Mouse (Mus musculus): ENCODE measurements around the gene Necap2.
A peak's percentile ranks its signal among the peaks of the same experiment; 100 is the strongest.

Necap2 gene

DNA sequence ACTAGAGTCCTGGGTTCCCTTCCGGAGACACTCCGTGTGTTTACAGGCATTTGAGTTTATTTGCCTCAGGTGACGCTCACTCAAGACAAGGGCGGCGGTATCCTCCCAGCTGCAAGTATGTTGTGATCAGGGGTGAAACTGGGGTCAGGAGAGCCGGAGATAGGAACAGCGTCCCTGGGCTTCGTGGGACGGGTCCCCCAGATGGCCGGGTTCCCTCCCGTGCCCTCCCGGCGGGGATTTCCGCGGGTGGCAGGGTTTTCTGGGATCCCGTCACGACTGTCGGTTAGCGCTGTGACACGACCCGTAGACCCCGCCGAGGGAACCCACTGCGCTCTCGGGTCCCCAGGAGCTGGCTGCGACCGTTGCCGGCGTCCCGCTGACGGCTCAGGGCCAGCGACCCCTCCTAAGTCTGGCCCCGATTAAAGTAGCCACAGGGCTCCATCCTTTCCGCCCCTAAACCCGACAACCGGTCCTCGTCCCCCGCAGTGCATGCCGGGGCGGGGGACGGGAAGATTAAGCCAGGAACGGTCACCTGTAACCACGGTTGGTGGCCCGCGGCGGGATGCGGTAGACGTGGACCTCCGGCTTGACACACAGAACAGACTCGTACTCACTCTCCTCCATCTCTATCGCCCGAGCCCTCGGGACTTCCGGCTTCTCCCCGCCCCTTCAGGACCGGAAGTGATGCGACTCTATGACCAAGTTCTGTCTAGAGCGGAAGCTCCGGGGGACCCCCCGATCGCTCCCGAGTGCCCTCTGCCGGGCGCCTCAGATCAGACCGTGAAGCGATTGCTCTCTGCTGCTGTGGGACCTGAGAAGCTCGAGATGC, at the start of gene Necap2:
Gene Necap2 (minus strand): TSS at position 677 of the 829 bp plus-strand sequence.
- peak; percentile 96 for DNase-seq

DNA sequence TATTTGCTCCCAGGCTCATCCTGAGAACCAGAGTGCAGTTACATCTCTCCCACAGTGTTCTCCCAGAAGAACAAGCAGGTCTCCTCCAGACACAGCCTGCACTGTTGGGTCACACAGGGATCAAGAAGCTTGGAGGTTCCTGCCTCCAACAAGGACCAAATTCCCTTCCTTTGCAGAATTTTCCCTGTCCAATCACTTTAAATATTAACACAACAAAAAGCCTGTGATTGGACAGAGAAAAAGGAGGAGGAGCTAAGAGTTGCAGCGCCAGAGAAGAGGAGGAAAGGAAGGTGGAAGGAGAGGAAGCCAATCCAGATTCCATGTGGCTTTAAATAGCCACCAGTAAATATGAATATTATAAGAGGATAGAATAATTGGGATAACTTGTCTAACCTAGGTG, 44.9 kb upstream of the Necap2 start:
- no peak for DNase-seq

DNA sequence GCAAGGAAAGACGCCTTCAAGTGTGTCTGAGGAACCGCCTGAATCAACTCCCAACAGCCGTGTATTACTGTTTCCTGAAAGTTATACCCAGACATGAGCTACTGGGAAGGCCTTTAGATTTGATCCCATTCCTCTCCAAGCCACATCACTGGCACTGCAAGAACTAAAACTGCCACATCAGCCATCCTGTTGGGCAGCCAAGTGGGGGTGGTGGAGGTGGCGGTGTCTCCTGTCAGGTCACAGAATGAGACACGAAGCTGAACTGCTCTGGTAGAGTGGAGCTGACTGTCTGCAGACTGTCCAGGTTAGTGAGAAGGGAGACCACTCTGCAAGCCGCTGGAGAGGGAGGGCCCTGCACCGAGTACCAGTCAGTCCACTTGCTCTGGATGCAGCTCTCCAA, 44.5 kb upstream of the Necap2 start:
- no peak for DNase-seq

DNA sequence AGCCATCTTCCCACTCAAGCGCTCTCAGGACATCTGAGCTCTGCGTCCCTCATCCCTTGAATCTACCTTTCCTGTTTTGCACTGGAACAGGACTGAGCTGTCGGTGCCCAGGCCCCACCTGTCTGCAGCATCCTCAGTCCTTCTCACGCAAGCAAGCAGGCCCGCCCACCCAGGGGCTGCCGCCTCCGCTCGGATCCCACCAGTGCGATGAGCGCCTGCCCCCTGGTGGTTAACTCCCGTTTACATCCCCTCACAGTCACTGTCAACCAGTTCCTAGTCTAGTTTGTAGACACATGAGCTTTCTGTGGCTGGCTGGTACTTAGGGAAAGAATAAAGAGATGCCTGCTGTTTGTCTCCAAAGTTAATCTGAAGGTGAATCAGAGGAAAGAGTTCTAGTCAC, 42.5 kb upstream of the Necap2 start:
- peak; percentile 62 for DNase-seq

DNA sequence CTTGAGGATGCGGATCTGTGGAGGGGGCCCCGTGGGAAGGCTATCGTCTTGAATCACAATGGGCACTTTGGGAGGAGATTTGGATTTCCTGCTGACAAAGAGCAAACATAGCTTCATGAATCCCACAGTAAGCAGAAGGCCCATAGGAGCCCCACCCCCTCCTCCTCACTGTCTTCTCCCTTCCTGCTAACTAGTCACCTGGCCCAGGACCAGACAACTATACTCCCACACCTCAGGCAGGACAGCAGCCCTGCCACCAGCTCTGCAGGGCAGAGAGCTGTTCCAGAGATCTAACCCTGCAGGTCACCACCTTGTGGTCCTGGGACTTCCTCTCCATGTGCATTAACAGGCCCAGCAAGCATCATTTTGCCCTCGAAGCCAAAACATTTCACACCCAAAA, 40.5 kb upstream of the Necap2 start:
- DNase-seq, result no peak

DNA sequence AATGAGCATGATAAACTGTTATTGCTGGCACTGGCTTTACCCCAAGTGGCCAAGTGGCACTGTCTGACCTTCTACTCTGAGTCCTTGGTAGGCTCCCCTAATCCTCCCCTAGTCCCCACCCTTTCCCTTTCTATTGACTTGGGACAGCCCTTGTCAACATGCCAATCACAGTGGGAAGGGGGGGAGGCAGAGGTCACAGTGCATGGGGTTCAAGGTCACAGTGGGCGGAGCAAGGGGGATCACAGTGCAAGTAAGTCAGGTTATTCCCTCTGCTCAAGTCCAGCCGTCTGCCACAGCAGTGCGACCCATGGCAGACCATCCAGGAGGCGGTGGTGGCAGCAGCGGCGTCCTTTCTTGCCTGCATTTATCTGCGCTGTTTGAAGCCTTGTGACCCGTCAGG, 37.2 kb upstream of the Necap2 start:
- no peak for DNase-seq

DNA sequence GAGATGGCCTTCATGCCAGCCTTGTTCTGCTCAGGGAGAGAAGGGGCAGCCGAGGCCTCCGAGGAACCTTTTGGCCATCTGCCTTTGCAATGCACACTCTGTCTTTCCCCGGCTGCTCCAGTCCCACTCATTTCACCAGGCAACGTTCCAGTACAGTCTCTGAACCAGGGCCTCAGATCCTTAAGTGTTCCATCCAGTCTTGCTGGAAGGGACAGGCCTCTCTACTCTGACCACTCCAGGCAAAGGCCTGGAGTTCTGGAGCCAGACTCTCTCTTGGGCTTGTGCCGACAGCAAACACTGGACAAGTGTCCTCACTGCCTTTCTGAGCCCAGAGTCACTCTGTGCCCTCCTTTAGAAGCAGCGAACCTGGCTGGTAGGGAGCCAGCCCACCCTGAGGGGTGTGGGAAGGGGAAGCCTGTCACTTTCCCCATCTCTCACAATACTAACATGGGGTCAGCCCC, 36.4 kb upstream of the Necap2 start:
- no peak for DNase-seq

DNA sequence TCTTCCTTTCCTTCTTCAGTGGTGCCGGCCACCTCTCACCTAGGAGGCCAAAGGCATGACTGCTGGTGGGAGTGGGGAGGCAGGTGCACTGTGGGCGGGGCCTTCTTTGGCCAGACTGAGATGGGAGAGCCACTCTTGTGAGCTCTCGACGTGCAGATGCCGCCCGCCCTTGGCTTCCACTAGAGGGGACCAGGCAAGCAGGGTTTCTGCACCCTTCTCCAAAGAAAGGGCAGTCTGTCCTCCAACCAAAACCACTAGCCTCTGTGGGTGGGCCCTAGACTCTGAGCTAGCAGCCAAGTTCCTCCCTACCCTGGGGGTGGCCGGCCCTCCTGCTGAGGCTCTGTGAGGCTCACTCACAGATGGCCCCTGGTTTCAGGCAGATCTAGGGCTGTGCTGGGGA, 35.7 kb upstream of the Necap2 start:
- no peak for DNase-seq

DNA sequence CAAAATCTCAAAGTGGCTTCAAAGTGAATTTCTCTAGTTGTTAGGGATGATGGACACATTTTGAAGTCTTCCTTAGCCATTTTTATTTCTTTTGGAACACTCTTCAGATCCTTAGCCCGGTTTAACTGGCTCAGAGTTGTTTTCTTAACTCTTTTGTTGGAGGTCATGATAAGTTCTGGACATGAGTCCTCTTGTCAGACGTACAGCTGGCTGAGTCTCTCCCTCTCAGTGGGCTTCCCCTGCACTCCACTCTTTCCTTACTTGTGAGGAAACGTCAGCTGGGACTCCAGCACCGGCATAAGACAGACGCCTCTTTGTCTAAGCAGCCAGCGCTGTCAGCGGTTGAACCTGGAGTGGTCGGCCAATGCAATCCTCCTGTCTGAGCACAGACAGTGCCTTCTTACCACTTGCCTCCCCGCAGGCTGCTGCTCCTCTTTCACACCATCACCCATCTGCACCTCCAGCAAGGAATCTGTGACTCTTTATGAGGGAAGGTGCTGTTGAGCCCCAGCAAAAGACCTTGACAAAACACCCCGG, 30.1 kb upstream of the Necap2 start:
- no peak for DNase-seq

DNA sequence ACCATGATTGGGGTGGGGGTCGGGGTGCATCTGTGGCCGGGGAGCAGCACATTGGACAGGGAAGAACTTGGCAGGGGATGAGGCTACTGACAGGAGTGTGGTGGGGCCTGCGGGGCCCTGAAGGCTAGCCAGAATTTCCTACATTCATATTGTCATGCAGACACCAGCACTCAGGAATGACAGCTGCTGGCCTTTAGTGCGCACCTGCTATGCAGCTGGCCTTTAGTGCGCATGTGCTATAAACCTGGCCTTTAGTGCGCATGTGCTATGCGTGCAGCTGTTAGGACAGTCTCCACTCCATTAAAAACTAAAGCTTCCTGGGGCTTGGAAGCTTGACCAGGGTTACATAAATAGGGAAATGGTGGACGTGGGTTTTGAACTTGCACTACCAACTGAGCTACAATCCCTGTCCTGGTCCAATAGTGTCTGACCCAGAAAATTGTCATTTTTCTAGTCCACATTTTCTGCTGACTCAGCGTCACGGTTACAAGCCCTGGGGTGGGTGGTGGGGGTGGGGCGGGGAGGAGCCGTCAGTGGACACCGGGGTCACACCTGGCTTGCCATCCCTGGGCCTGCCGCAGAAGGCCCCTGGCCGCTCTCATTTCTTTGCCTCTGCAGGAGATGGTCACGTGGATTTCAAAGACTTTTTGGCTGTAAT, 28.5 kb upstream of the Necap2 start:
- no peak for DNase-seq

DNA sequence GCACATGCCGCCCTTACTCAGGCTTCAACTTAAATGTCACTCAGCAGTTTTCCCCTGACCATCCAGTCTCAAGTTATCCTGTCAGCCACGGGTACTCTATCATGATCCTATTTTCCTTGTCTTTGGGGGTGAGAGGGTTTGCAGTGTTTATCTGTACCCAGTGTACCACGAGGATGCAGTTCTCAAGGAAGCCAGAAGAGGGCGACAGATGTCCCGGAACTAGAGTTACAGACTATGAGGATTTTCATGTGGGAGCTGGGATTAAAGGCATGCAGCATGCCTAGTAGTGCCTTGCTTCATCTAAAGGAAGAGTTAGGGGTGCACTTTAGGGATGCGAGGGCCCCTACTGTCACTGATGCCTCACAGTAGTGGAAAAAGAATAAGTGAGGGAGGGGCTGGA, 23.7 kb upstream of the Necap2 start:
- no peak for DNase-seq

DNA sequence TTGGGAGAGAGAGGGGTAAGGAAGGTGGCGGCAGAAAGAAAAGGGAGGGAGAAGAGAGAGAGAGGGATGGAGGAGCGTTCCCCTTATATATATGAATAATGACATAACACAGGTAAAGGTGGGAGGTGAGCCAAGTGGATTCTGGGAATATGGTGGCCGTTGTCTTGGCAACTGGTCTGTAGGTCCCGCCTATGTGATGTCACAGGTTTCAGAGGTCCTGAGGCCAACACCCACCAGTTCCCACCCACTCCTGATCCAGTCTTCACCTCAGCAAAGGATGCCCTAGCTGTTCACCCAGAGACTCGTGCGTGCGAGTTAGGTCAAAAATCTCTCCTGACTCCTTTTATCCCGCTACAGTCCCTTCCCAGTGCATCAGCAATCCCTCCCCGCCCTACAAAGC, 23.1 kb upstream of the Necap2 start:
- no peak for DNase-seq

DNA sequence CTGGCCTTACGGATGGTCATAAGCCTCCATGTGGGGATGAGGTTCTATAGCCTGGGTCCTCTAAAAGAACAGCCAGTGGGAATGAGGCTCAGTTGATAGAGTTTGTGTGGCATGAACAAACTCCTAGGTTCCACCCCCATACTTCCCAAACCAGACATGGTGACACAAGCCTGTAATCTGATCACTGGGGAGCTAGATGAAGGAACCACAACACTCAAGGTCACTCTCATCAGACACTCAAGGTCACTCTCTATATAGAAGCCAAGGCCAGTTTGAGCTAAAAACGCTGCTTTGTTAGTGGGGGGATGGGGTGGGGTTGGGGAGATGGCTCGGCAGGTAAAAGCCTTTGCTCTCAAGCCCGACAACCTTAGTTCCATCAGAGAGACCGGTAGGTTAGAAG, 21.8 kb upstream of the Necap2 start:
- DNase-seq, result no peak

DNA sequence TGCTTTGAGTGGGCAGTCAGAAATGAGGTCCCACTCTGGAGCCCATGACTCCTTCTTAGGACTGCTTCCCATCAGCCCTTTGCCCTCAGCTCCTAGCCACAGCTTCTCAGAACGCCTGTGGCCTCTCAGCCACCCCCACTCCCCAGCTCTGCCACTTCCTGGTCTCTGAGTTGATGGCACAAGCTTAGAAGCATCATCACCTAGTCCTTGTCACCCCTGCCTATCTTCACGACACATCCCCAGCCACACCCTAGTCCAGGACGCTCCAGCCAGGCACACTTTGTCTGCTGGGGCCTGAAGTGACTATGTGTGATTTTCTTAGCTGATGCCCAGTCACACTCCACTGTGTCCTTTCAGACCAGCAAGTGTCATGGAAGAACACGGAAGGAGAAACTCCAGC, 20.8 kb upstream of the Necap2 start:
- no peak for DNase-seq

DNA sequence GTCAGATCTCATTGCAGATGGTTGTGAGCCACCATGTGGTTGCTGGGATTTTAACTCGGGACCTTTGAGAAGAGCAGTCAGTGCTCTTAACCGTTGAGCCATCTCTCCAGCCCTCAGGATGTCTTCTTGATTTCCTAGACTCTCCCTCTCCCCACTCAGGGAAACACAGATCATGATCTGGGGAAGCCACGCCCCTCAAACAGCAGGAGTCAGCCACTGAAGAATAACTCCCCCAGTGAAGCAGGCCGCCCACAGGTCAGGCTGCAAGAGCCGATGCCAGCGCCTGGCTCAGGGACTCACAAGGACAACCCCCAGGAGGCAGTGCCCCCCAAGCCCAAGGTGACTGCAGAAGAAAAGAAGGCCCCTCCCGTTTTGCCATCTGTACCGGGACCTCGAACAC, 18.6 kb upstream of the Necap2 start:
- DNase-seq, result no peak

DNA sequence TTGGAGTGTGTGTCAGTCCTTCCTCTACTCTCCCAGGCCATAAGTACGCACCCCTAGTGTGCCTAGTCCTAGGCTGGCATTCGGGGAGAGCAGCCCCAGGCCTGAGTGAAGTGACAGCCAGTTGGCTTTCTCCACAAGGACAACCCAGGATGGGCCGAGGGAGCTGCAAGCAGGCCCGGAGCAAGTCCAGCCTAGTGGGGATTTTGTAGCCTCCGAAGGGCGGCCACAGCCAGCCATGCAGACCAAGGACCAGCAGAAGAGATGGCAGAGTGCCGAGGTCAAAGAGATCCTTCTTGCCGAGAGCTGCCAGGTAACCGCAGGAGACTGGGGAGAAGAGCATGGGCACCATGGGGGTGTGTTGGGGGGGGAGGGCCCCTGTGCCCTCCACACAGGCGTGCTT, 16.9 kb upstream of the Necap2 start:
- DNase-seq, result peak; percentile 41

DNA sequence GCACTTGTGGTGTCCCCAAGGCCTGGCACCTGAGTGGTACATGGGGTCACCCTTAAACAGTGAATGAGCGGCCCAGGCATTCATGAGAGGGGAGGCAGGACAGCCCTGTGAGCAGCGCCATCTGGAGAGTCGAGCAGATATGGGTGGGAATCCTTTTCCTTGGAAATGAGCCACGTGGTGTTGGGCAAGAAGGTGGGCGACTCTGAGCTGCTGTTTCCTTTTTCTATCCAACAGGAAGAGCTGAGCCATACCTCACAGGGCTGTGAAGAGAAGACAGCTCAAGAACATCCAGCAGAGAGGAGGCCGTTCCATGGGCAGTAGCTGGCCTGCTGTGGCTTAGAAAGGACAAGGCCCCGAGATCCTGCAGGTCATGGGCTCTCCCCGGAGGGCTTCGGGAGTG, 10.6 kb upstream of the Necap2 start:
- DNase-seq, result no peak

DNA sequence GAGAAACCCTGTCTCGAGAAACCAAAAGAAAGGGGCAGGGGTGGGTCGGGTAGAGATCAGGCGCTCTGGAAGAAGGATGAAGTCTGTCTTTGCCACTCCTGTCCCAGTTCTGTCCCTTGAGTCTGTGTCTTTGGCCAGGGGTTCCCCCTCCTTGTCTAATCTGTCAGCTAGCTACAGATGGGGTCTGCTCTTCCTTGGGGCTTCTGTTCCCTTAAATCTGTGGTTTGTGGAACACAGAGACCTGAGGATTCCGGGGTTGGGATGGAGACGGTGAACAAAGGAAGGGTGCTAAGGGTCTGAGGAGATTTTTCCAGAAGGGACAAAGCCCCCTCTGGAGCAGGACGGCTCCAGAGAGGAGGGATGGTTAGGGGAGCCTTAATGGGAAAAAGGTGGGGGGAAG, 9.9 kb upstream of the Necap2 start, which contains the start of gene Spata21:
Gene Spata21 (plus strand): TSS at position 301 of the 400 bp plus-strand sequence.
- DNase-seq, result no peak

DNA sequence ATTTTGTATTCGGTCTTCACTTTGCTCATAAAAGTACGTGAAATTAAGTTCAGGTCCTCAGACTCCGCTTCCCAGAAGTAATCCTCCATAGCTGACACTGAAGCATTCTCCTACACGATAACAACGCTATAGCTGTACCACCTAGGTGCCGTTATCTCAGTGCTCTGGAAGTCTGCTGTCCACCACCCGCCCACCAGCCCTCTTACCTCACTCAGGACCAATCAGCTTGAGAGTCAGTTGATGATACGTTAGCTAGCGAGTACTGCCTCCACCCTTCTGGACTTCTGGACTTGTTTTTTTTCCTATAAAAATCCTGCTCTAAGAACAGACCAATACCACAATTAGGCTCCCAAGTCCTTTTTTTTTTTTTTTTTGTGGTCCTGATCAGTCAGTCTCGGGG, 8.7 kb upstream of the Necap2 start:
- no peak for DNase-seq

DNA sequence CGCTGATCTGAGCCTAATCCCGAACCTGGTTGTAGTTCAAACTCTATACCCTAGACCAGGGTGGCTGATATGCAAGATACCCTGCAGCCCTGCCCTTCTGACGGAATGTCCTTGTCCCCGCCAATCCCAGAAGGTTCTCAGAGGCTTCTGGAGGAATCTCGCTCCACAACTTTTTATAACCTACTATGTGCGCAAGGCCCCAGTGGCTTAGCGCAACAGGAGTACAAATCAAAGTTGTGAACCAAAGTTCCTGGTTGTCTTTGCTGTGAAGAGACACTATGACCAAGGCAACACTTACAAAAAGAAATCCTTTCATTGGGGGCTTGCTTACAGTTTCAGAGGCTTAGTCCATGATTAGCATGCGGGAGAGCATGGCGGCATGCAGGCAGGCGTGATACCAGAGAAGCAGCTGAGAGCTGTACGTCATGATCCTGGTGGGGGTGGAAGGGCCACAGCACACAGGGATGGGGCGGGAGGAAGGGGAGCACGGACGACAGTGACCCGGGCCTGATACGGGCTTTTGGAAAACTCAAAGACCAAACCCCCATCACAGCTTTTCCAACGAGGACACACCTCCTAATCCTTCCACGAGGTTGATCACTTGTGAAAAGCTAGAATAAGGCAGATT, 467 bp upstream of the Necap2 start:
- no peak for DNase-seq

DNA sequence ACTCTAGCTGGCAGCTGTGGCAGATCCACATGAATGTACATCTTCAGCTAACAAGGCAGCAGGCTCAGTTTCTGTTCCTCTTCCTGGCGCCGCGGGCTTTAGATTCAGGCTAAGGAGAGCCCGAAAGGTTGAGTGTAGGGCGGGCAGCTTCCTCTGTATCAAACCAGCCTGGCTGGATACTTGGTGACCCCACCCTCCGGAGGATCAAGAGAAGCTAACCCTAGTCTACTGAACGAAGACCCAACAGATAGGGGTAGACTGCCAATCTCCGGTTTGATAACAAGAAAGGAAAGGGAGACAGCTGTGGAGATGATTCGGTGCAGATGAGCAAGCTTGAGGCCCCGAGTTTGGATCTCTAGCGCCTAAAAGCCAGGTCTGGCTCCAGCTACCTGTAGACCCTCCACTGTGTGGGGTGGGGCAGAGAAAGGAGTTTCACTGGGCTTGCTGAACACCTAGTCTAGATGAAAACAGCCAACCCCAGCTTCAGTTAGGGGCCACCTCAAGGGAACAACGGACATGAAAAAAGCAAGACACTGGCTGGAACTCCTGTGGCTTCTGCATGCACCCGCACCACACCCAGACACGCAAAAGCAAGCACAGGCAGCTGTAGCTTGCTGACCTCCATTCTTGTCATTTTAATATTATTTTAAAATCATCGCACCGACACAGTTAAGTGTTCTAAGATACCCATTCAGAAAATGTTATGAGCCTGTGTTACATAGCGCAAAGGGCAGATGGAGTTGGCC, 1.2 kb downstream of the Necap2 start:
- DNase-seq, result no peak

DNA sequence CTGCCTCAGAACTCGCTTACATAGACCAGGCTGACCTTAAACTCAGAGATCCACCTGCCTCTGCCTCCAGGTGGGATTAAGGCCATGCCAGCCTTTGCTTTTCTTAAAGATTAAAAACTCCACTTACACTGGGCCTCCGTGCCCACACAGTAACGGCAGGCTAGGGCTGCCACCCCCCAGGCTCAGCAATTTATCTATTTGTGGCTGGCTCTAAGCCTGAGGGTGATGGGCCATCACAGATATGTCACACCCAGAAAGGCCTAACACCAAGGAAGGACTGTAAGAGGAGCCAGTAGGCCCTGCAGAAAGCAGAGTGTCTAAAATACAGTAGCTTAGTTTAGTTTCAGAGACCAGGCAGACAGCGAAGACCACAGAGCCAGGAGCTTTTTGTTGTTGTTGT, 4.0 kb downstream of the Necap2 start:
- no peak for DNase-seq

DNA sequence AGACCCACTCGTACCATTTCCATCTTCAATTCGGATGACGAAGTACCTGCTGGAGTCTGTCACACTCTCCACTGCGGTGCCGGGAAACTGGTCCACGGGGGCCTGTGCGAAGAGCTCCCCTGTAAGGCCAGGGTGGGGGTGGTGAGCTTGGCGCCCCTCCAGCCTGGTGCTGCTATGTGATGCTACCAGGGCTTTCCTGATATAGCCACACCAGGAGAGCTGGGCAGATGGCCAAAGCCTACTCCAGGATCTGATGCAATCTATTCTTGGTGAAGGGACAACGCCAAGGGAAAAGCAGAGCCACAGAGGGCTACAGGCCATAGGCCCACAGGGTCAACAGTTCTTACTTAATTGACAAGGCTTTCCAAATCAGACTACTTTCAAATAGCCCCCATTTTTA, 4.5 kb downstream of the Necap2 start:
- DNase-seq, result peak; percentile 41

All from kidney, postnatal 14 days (tissue).